Mouse (Mus musculus) kidney, adult 2 months (tissue): Measurements from ENCODE around the gene Mybbp1a. TPM values are rescaled to one million over a fixed set of nuclear protein-coding genes. Genes with fewer than 3 reads are reported as not detected.
"Not testable (repeated sequence)": the region's sequence is repeated elsewhere in the genome, so short reads cannot be mapped to it uniquely, and the experiment has no call there.

Experiments
- DNase-seq: peaks from one replicate; pipeline ENCODE4 v3.0.0; 2021
- H3K27ac ChIP-seq: fragments of 200-500 bp; 2 replicates; pipeline ENCODE4 v1.5.1; 2012; ENCODE audit warnings: low read depth, low read length, control low read depth, inconsistent platforms; ENCODE audit not compliant: insufficient read depth
- H3K27me3 ChIP-seq: fragments of 200-500 bp; replicated peaks from 2 replicates; pipeline ENCODE4 v1.6.1; 2012; ENCODE audit warnings: mild to moderate bottlenecking, moderate library complexity, low read length, inconsistent platforms; ENCODE audit not compliant: control insufficient read depth, insufficient read depth
- H3K36me3 ChIP-seq: fragments of 200-500 bp; 2 replicates; pipeline ENCODE4 v1.6.1; 2012; ENCODE audit warnings: mild to moderate bottlenecking, moderate library complexity, low read length, inconsistent platforms; ENCODE audit not compliant: control insufficient read depth, insufficient read depth
- H3K4me1 ChIP-seq: fragments of 200-500 bp; 2 replicates; pipeline ENCODE4 v1.6.1; 2011; ENCODE audit warnings: low read length; ENCODE audit not compliant: control insufficient read depth, insufficient read depth
- H3K4me3 ChIP-seq: fragments of 200-500 bp; 2 replicates; pipeline ENCODE4 v1.5.1; 2011; ENCODE audit warnings: mild to moderate bottlenecking, low read depth, low read length, control low read depth; ENCODE audit not compliant: insufficient read depth
- CTCF ChIP-seq: fragments of 200-500 bp; conservative IDR thresholded peaks from 2 replicates; pipeline ENCODE4 v1.5.1; 2011; ENCODE audit warnings: low read depth, mild to moderate bottlenecking, control low read depth, low read length, moderate library complexity, mixed read lengths; ENCODE audit not compliant: insufficient read depth, insufficient read length
- POLR2A ChIP-seq: fragments of 200-500 bp; IDR thresholded peaks from one replicate; pipeline ENCODE4 v1.6.1; 2011; ENCODE audit warnings: low read depth, low read length, control low read depth
- WGBS: fragments of 180-500 bp; shearing (Covaris S2); methylation state at CpG from one replicate; pipeline ENCODE4 v1.1.7; 2018; 5-methylcytosine and 5-hydroxymethylcytosine counted together
- polyA plus RNA-seq: library from polyadenylated mRNA; depleted of rRNA; stranded (reverse); fragments of >200 nt; gene quantifications from 2 replicates; pipeline ENCODE4 v1.2.3, GENCODE M21; 2012

Gene Mybbp1a
- polyA plus RNA-seq, 1 experiment, result 27.0 TPM

DNA sequence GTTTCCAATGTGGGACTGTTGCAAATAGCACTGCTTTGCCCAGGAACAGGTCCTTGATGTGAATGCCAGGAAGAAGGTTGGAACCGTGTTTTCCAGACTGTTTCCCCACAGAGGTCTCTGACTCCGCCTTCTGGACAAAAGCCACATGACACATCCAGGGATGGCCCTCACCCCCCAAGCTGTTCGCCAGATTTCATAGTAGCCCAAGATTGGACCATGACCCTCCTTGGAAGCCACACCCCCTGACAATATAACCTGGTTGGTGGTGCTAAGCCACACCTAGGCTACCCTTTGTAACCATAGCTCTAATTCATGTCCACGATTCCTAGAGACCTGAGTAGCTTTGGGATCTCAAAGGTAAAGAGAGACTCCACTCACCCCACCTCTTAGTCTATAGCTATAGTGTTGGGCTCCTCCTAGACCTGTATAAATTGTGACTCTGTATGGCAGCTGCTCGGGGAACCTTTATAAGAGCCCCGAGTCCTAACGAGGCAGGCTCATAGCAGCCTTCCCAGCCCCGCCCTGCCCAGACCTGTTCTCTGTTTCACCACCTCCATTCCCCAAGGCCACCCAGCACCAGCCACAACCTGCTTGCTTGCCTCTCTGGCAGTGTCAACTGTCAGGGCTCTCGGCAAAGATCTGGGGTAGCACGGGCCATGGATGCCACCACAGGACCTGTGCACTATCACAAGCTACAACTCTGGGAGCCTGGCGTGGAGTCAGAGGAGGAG, 6.0 kb upstream of the Mybbp1a start, which contains the start of gene Ggt6:
Gene Ggt6 (plus strand): TSS at position 564 of the 731 bp plus-strand sequence.
- TF ChIP-seq POLR2A (no peak), CTCF (no peak)
- Histone ChIP-seq H3K4me3 (peak within 1 kb of the TSS; percentile 9), H3K4me1 (peaks cover 21% of the 10 kb centered on the region), H3K27ac (peak within 1 kb of the TSS; percentile 52), H3K36me3 (no peaks in the 10 kb centered on the region), H3K27me3 (no peaks in the 10 kb centered on the region)
- DNase-seq, result peak; percentile 95
- 38% methylated on average over 11 of the region's 11 CpGs for whole genome bisulfite sequencing

DNA sequence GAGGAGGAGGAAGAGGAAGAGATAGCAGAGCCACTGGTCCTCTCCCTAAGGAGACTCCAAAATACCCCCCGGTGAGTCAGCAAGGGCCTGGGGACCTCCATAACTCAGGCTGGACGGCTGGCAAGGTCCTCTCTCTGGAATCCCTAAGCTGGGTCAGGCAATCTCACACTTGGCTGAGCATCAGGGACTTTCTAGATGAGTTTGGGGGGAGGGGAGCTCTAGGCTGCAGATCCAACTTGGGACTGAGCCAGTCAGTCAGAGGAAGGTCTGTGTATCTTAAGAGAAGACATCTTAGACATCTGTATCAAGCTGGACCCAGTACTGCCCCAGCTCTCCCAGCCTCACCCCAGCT, 5.5 kb upstream of the Mybbp1a start:
- Histone ChIP-seq H3K27me3 (no peaks in the 10 kb centered on the region), H3K4me3 (peak overlapping the region; percentile 9), H3K4me1 (peaks cover 21% of the 10 kb centered on the region), H3K36me3 (no peaks in the 10 kb centered on the region), H3K27ac (peak overlapping the region; percentile 52)
- TF ChIP-seq POLR2A (no peak), CTCF (0 out of 2 replicates have a peak, but pooled peaks have one; percentile 8)
- peak; percentile 91 for DNase-seq
- WGBS, result 6% methylated on average over 2 of the region's 2 CpGs

DNA sequence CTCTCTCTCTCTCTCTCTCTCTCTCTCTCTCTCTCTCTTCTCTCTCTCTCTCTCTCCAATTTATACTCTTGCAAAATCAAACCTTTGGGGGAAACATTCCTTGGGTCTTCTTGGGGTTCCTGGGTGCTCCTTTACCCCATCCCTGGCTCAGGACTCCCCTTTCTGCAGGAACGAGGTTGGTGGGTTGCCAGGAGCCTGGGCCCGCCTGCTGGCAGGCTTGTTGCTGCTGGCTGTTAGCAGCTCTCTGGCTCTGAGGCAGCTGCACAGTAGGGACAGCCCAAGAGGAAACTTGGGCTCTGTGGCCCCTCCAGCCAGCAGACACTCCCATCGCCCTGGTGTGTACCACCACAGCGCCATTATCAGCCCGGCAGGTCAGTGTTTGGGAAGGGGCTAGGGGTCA, 4.9 kb upstream of the Mybbp1a start:
- H3K27ac ChIP-seq, result peak overlapping the region; percentile 52; the same call in 1 of the 2 replicates
- no peak overlapping the region for H3K4me3 ChIP-seq
- H3K4me1 ChIP-seq, result peaks cover 21% of the 10 kb centered on the region
- H3K27me3 ChIP-seq, result no peaks in the 10 kb centered on the region
- TF ChIP-seq POLR2A (no peak), CTCF (no peak)
- 54% methylated on average over 5 of the region's 5 CpGs for WGBS
- H3K36me3 ChIP-seq, result no peaks in the 10 kb centered on the region
- peak; percentile 63 for DNase-seq

DNA sequence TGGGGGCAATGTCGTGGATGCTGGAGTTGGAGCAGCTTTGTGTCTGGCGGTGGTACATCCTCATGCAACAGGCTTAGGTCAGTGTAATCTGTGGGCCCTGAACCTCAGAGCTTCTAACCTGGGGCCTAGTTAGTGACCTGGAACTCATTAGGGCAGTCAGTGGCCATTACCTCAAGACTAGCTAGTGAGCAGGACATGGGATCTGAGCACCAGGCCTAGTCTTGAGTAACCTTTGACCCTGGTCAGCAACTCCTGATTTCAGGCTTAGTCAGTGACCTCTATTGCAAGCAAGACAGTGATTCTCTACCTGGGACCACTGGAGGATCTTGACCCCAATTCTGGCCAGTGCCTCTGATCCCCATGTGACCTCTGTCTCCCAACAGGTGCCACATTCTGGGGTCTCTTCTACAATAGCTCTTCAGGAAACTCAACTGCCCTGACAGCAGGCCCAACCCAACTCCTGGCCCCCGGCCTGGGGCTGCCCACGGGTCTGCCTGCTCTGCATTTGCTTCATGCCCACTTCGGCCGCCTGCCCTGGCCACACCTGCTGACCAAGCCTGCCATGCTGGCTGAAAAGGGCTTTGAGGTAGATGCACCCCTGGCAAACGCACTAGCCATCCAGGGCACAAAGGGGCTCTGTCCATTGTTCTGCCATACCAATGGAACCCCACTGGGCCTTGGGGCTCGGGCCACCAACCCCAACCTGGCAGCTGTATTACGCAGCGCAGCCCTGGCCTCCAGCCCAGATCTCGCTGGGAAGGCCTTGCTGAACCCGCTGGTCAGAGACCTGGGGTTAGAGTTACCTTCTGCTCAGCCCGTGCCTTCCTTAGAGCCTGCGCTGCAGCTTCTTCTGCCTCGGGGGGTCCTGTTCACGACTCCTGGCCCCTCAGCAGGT, 4.2 kb upstream of the Mybbp1a start:
- H3K4me1 ChIP-seq, result peaks cover 26% of the 10 kb centered on the region
- 61% methylated on average over 16 of the region's 16 CpGs for WGBS
- DNase-seq, result peak; percentile 80
- H3K27ac ChIP-seq, result no peak overlapping the region
- no peaks in the 10 kb centered on the region for H3K36me3 ChIP-seq
- H3K27me3 ChIP-seq, result no peaks in the 10 kb centered on the region
- no peak overlapping the region for H3K4me3 ChIP-seq
- no peak for TF ChIP-seq POLR2A
- no peak for TF ChIP-seq CTCF

DNA sequence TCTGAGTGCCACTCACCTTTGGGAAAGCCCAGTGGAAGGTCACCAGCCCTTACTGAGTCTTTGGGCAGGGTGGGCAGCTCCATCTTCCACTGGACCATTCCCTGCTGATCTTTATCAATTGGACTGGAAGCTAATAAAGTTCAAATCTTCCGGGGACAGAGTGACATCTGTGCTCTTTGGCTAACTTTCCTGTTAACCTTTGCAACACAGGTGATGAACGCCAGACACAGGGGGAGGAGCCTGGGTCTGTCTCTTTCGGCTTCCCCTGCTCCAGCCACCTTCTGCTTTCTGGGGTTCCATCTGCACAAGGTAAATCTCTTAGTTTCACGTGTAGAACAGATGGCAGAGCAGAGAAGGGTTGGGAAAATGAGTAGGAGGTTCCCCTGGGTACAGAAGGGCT, 2.7 kb upstream of the Mybbp1a start:
- Histone ChIP-seq H3K27ac (no peak overlapping the region), H3K4me1 (peaks cover 30% of the 10 kb centered on the region), H3K4me3 (no peak overlapping the region), H3K27me3 (no peaks in the 10 kb centered on the region), H3K36me3 (no peaks in the 10 kb centered on the region)
- DNase-seq, result no peak
- no peak for TF ChIP-seq POLR2A
- no peak for TF ChIP-seq CTCF
- 49% methylated on average over 4 of the region's 4 CpGs for WGBS

DNA sequence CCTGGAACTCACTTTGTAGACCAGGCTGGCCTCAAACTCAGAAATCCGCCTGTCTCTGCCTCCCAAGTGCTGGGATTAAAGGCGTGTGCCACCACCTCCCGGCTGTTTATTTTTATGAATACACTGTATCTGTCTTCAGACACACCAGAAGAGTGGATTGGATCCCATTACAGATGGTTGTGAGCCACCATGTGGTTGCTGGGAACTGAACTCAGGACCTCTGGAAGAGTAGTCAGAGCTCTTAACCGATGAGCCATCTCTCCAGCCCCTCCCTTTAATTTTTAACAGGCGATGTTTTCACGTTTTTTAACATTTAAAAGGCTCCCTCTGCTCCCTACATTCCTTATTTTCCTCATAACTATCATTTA, 574 bp upstream of the Mybbp1a start:
- peak overlapping the region; percentile 63; the same call in 1 of the 2 replicates for H3K27ac ChIP-seq
- DNase-seq, H3K36me3 ChIP-seq, H3K27me3 ChIP-seq: not testable (repeated sequence)
- H3K4me3 ChIP-seq, result peak overlapping the region; percentile 84
- 35% methylated on average over 6 of the region's 6 CpGs for WGBS
- H3K4me1 ChIP-seq, result peaks cover 22% of the 10 kb centered on the region
